Mouse (Mus musculus): ENCODE measurements around the gene Ccnd2. TPM values are rescaled to one million over a fixed set of nuclear protein-coding genes. Genes with fewer than 3 reads are reported as not detected.
A peak's percentile ranks its signal among the peaks of the same experiment; 100 is the strongest.

Gene Ccnd2
- total and polyA plus RNA-seq, 3 experiments, result 152 to 1,195 (median 656) TPM

DNA sequence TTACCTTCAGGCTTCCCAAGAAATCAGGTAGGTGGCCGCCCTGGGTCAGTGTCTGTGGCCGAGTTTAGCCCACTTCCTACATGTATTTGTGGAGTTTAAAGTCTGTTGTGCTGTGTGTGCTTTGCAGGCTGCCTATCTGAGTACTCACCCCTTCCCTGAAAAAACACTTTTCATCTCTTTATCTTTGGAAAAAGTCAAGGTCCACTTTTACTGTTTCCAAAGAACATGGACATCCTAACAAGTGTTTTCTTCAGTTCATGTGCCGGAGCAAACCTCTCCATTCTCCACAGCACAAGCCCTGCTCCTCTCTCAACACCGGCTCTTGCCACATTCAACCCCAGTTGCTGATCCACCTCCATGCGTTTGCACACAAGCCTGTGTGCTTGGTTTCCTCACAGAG is 29.0 kb downstream of the Ccnd2 start:
- TF ChIP-seq GATA1 (IDR thresholded peaks at IDR 0.05; ENCODE audit: borderline replicate concordance, low read length) (no peak), GATA2 (IDR thresholded peaks at IDR 0.05; ENCODE audit: borderline replicate concordance, low read depth, low read length) (no peak), TAL1 (conservative IDR thresholded peaks at IDR 0.05; ENCODE audit: low read depth, low read length) (no peak), CTCF (IDR thresholded peaks at IDR 0.05; ENCODE audit: low read depth, low read length) (no peak), POLR2AphosphoS5 (IDR thresholded peaks at IDR 0.05; ENCODE audit: insufficient replicate concordance, low read depth, low read length) (no peak)
- peaks cover 31% of the 10 kb centered on the region for H3K36me3 ChIP-seq (replicated peaks)
- ATAC-seq (ENCODE audit: extremely low read depth, insufficient number of reproducible peaks, low FRiP score, poor library complexity, severe bottlenecking) (no peak), DNase-seq (ENCODE audit: low spot score) (no peak)
- H3K9me3 ChIP-seq (replicated peaks), result no peaks in the 10 kb centered on the region
- peaks cover 21% of the 10 kb centered on the region for H3K4me1 ChIP-seq (ENCODE audit: insufficient read depth, low read depth, low read length)
- H3K4me3 ChIP-seq (ENCODE audit: low read depth, low read length), result no peak overlapping the region
- H3K27me3 ChIP-seq (ENCODE audit: insufficient read depth, low read length), result peaks cover 17% of the 10 kb centered on the region

DNA sequence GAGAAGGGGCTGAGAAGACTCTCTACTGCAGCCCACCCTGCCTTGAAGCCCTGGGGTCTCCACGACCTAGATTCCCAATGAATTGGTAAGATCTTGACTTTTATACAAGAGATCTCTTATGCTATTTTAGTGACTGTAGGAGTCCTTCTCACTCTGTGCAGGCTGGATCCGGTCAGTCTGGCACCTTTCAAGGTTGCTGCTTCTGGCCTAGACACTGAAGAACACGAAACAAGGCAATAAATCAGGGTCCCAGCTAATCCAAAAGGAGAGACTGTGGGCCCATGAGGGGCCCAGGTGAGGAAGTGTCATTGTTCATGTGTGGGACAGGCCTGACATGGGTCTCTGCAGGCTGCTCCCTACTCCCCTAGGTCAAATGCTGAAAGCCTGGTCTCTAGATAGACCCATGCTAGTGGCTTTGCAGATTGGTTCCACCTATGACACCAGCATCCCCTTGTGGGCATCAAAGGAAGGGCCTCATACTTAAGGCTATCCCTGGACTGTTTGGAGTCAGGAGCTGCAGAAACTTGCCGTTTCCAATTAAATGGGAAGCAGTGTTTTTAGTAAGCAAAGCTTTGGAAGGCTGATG is 29.7 kb downstream of the Ccnd2 start:
- DNase-seq (ENCODE audit: low spot score) (no peak), ATAC-seq (ENCODE audit: extremely low read depth, insufficient number of reproducible peaks, low FRiP score, poor library complexity, severe bottlenecking) (peak; percentile 62; the same call in 1 of the 2 replicates)
- H3K36me3 ChIP-seq (replicated peaks), result peaks cover 24% of the 10 kb centered on the region
- no peaks in the 10 kb centered on the region for H3K9me3 ChIP-seq (replicated peaks)
- TF ChIP-seq TAL1 (conservative IDR thresholded peaks at IDR 0.05; ENCODE audit: low read depth, low read length) (no peak), GATA1 (IDR thresholded peaks at IDR 0.05; ENCODE audit: borderline replicate concordance, low read length) (no peak), CTCF (IDR thresholded peaks at IDR 0.05; ENCODE audit: low read depth, low read length) (peak; percentile 58; the same call in 1 of the 2 replicates), GATA2 (IDR thresholded peaks at IDR 0.05; ENCODE audit: borderline replicate concordance, low read depth, low read length) (no peak), POLR2AphosphoS5 (IDR thresholded peaks at IDR 0.05; ENCODE audit: insufficient replicate concordance, low read depth, low read length) (no peak)
- H3K4me1 ChIP-seq (ENCODE audit: insufficient read depth, low read depth, low read length), result peaks cover 17% of the 10 kb centered on the region
- peaks cover 22% of the 10 kb centered on the region for H3K27me3 ChIP-seq (ENCODE audit: insufficient read depth, low read length)
- H3K4me3 ChIP-seq (ENCODE audit: low read depth, low read length), result no peak overlapping the region

DNA sequence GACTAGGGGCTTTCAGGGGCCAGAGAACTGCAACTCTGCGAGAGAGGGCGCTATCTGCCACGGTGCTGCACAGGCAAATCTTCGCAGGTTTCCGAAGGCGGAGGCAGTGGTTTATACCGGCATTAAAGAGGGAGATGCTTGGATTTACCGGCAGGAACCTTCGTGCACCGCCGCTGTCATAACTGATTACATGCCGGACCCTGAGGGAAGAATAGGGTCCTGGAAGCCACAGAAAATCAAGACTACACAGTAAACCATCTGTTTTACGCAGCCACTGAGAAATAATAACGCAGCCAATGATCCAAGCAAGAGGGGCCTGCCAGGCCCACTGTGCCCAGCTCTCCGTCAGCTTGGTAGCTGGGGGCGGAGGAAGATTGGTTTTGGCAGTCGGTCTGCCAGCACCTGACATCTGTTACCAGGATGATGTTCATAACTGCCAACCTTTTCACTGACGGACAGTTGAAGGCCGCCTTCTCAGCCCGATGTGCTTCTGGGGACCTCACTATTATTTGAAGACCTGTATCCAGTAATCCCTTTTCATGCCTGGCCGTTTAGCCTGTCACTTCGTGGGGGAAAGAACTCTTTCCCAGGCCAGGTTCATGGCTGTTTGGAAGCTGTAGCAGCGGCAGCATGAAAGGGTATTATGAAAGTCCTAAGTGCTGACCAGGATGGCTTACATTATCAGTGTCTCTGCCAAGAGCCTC is 37.1 kb downstream of the Ccnd2 start:
- no peak overlapping the region for H3K4me3 ChIP-seq (ENCODE audit: low read depth, low read length)
- peaks cover 61% of the 10 kb centered on the region for H3K27me3 ChIP-seq (ENCODE audit: insufficient read depth, low read length)
- DNase-seq (ENCODE audit: low spot score) (no peak), ATAC-seq (ENCODE audit: extremely low read depth, insufficient number of reproducible peaks, low FRiP score, poor library complexity, severe bottlenecking) (no peak)
- H3K4me1 ChIP-seq (ENCODE audit: insufficient read depth, low read depth, low read length), result no peaks in the 10 kb centered on the region
- no peaks in the 10 kb centered on the region for H3K36me3 ChIP-seq (replicated peaks)
- TF ChIP-seq GATA1 (IDR thresholded peaks at IDR 0.05; ENCODE audit: borderline replicate concordance, low read length) (no peak), POLR2AphosphoS5 (IDR thresholded peaks at IDR 0.05; ENCODE audit: insufficient replicate concordance, low read depth, low read length) (no peak), GATA2 (IDR thresholded peaks at IDR 0.05; ENCODE audit: borderline replicate concordance, low read depth, low read length) (no peak), TAL1 (conservative IDR thresholded peaks at IDR 0.05; ENCODE audit: low read depth, low read length) (no peak), CTCF (IDR thresholded peaks at IDR 0.05; ENCODE audit: low read depth, low read length) (no peak)
- H3K9me3 ChIP-seq (replicated peaks), result no peaks in the 10 kb centered on the region

GRCm38 (mm10) chr6:127109402-127109930 is 42.5 kb downstream of the Ccnd2 start, which contains the start of gene Tigar:
Tigar (minus strand) TSS chr6:127109557.
- Histone ChIP-seq H3K9me3 (replicated peaks) (no peaks in the 10 kb centered on the region), H3K36me3 (replicated peaks) (peaks cover 2% of the 10 kb centered on the region), H3K4me3 (ENCODE audit: low read depth, low read length) (peak within 1 kb of the TSS; percentile 77), H3K4me1 (ENCODE audit: insufficient read depth, low read depth, low read length) (peaks cover 16% of the 10 kb centered on the region), H3K27me3 (ENCODE audit: insufficient read depth, low read length) (peaks cover 39% of the 10 kb centered on the region)
- TF ChIP-seq POLR2AphosphoS5 (IDR thresholded peaks at IDR 0.05; ENCODE audit: insufficient replicate concordance, low read depth, low read length) (no peak), GATA2 (IDR thresholded peaks at IDR 0.05; ENCODE audit: borderline replicate concordance, low read depth, low read length) (no peak), CTCF (IDR thresholded peaks at IDR 0.05; ENCODE audit: low read depth, low read length) (no peak), TAL1 (conservative IDR thresholded peaks at IDR 0.05; ENCODE audit: low read depth, low read length) (0 out of 2 replicates have a peak, but pooled peaks have one; percentile 30), GATA1 (IDR thresholded peaks at IDR 0.05; ENCODE audit: borderline replicate concordance, low read length) (no peak)
- peak; percentile 83 for DNase-seq (ENCODE audit: low spot score)
- peak; percentile 99 for ATAC-seq (ENCODE audit: extremely low read depth, insufficient number of reproducible peaks, low FRiP score, poor library complexity, severe bottlenecking)

GRCm38 (mm10) chr6:127108368-127109060 is 43.5 kb downstream of the Ccnd2 start:
- DNase-seq (ENCODE audit: low spot score) (no peak), ATAC-seq (ENCODE audit: extremely low read depth, insufficient number of reproducible peaks, low FRiP score, poor library complexity, severe bottlenecking) (no peak)
- H3K27me3 ChIP-seq (ENCODE audit: insufficient read depth, low read length), result peaks cover 33% of the 10 kb centered on the region
- peak overlapping the region; percentile 77 for H3K4me3 ChIP-seq (ENCODE audit: low read depth, low read length)
- H3K9me3 ChIP-seq (replicated peaks), result no peaks in the 10 kb centered on the region
- TF ChIP-seq GATA1 (IDR thresholded peaks at IDR 0.05; ENCODE audit: borderline replicate concordance, low read length) (no peak), CTCF (IDR thresholded peaks at IDR 0.05; ENCODE audit: low read depth, low read length) (no peak), TAL1 (conservative IDR thresholded peaks at IDR 0.05; ENCODE audit: low read depth, low read length) (no peak), GATA2 (IDR thresholded peaks at IDR 0.05; ENCODE audit: borderline replicate concordance, low read depth, low read length) (no peak), POLR2AphosphoS5 (IDR thresholded peaks at IDR 0.05; ENCODE audit: insufficient replicate concordance, low read depth, low read length) (no peak)
- H3K4me1 ChIP-seq (ENCODE audit: insufficient read depth, low read depth, low read length), result peaks cover 16% of the 10 kb centered on the region
- peaks cover 2% of the 10 kb centered on the region for H3K36me3 ChIP-seq (replicated peaks)
